Mouse (Mus musculus) liver, embryonic 12.5 days (tissue): ENCODE results near the gene Slc26a10. TPM values are rescaled to one million over a fixed set of nuclear protein-coding genes. Genes with fewer than 3 reads are reported as not detected.
A peak's percentile ranks its signal among the peaks of the same experiment; 100 is the strongest.

ENCODE experiments used
- ATAC-seq: fragments of 200-750 bp; cut with Nextera tagmentation; 2 replicates; pipeline ENCODE4 v1.8.0; 2017; ENCODE audit warnings: moderate number of reproducible peaks, mild to moderate bottlenecking, moderate library complexity
- H3K27ac ChIP-seq: fragments of 300-500 bp; sonication (generic); 2 replicates; pipeline ENCODE4 v1.5.1; 2016; ENCODE audit warnings: mild to moderate bottlenecking
- H3K27me3 ChIP-seq: fragments of 300-500 bp; sonication (generic); replicated peaks from 2 replicates; pipeline ENCODE4 v1.6.1; 2016; ENCODE audit warnings: mild to moderate bottlenecking, moderate library complexity
- H3K36me3 ChIP-seq: fragments of 300-500 bp; sonication (generic); 2 replicates; pipeline ENCODE4 v1.6.1; 2016; ENCODE audit warnings: mild to moderate bottlenecking, moderate library complexity
- H3K4me1 ChIP-seq: fragments of 300-500 bp; sonication (generic); 2 replicates; pipeline ENCODE4 v1.6.1; 2016
- H3K4me2 ChIP-seq: fragments of 300-500 bp; sonication (generic); 2 replicates; pipeline ENCODE4 v1.6.1; 2016; ENCODE audit warnings: mild to moderate bottlenecking, moderate library complexity
- H3K4me3 ChIP-seq: fragments of 300-500 bp; sonication (generic); 2 replicates; pipeline ENCODE4 v1.5.1; 2016; ENCODE audit warnings: mild to moderate bottlenecking, moderate library complexity
- H3K9ac ChIP-seq: fragments of 300-500 bp; sonication (generic); 2 replicates; pipeline ENCODE4 v1.6.1; 2016; ENCODE audit warnings: mild to moderate bottlenecking, moderate library complexity
- H3K9me3 ChIP-seq: fragments of 300-500 bp; sonication (generic); replicated peaks from 2 replicates; pipeline ENCODE4 v1.6.1; 2016; ENCODE audit warnings: mild to moderate bottlenecking, moderate library complexity
- WGBS: fragments of 180-500 bp; shearing (Covaris S2); methylation state at CpG from one replicate; pipeline ENCODE4 v1.1.7; 2016; ENCODE audit not compliant: insufficient replicate concordance; 5-methylcytosine and 5-hydroxymethylcytosine counted together
- polyA plus RNA-seq: library from polyadenylated mRNA; unstranded; fragments of >200 nt; fragmentation: Nextera tagmentation; extraction: Ambion mirVana; gene quantifications from 2 replicates; pipeline ENCODE4 v1.2.1, GENCODE M21; 2016

Gene Slc26a10
- polyA plus RNA-seq, 1 experiment from 2014 or later = 3.0 TPM

GRCm38 (mm10) chr10:127188465-127189115, 8.1 kb upstream of the Slc26a10 start:
- 0% methylated on average over 32 of the region's 46 CpGs for WGBS
- peaks cover 13% of the 10 kb centered on the region for H3K27me3 ChIP-seq
- ATAC-seq = peak; percentile 69
- peak overlapping the region; percentile 93 for H3K27ac ChIP-seq
- no peaks in the 10 kb centered on the region; the same call in 1 of the 2 replicates for H3K9me3 ChIP-seq
- peak overlapping the region; percentile 95 for H3K4me2 ChIP-seq
- H3K4me3 ChIP-seq = peak overlapping the region; percentile 69
- H3K36me3 ChIP-seq = peaks cover 22% of the 10 kb centered on the region
- peaks cover 73% of the 10 kb centered on the region for H3K4me1 ChIP-seq
- H3K9ac ChIP-seq = peak overlapping the region; percentile 82

DNA sequence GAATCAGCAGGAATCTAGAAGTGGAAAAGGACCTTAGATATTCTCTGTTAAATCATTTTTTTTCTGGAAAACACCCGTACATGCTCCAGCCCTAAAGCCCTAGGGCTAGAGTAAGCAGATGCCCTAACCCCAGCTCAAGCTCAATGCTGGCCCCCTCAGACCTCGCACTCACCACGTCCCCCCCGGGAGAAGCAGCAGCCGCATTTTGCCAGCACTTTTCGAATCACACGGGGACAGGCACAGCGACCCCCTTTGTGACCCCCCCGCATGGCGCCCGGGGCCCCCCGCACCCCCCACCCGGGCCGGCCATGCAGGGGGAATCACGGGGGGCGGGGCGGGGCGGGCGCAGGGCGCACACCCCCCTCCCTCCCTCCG, 7.6 kb upstream of the Slc26a10 start:
- H3K4me1 ChIP-seq = peaks cover 71% of the 10 kb centered on the region
- H3K9ac ChIP-seq = peak overlapping the region; percentile 82
- no peaks in the 10 kb centered on the region; the same call in 1 of the 2 replicates for H3K9me3 ChIP-seq
- H3K4me3 ChIP-seq = peak overlapping the region; percentile 69
- H3K4me2 ChIP-seq = peak overlapping the region; percentile 95
- H3K27ac ChIP-seq = peak overlapping the region; percentile 93
- peaks cover 19% of the 10 kb centered on the region for H3K27me3 ChIP-seq
- WGBS = 3% methylated on average over 21 of the region's 21 CpGs
- no peak for ATAC-seq
- peaks cover 21% of the 10 kb centered on the region for H3K36me3 ChIP-seq

DNA sequence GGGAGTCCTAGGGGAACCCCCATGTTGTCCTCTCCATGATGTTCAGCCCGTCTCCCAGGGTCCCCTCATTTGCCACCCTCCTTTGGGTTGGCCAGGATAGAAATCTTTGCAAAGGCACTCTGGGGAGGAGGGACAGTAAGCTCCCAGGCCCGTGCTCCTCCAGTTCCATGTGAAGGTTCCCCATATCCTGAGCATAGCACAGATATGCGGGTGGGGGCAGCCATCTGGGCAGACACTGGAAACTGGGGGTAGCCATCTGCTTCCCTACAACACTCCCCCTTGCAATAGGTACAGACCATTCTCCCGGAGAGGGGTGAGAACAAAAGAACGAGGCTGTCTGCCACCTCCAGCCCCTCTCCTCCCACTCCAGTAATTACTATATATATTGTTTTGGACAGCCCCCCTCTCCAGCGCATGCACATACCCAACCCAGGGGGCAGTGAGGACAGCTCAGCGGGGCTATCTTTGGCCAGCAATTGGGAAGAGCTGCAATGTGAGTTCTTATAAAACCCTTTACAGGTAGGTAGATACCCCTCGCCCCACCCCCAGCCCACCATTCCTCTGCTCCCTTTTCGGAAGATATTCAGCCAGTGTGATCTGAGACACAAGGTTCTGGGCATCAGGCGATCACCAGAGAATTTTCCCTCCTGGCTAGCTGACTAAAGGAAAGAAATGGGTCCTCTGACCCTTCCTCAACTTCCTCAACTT, 7.1 kb upstream of the Slc26a10 start:
- Histone ChIP-seq H3K4me1 (peaks cover 66% of the 10 kb centered on the region), H3K27me3 (peaks cover 24% of the 10 kb centered on the region), H3K9ac (peak overlapping the region; percentile 82), H3K4me2 (peak overlapping the region; percentile 95), H3K27ac (peak overlapping the region; percentile 93; the same call in 1 of the 2 replicates), H3K36me3 (peaks cover 19% of the 10 kb centered on the region), H3K4me3 (peak overlapping the region; percentile 69), H3K9me3 (no peaks in the 10 kb centered on the region; the same call in 1 of the 2 replicates)
- no peak for ATAC-seq
- WGBS = 55% methylated on average over 10 of the region's 10 CpGs

DNA sequence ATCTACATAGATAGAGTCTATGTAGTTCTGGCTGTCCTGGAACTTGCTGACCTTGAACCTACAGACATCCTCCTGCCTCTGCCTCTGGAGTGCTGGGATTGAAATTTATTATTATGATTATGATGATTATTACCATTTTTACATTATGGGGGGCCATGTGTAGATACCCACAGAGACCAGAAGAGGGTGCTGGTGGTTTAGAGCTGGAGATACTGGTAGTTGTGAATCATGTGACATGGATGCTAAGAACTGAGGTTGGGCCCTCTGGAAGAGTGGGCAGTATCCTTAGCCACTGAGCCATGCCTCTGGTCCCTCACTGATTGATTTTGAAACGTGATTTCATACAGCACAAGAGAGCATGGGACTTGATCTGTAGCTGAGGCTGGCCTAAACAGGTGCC, 6.0 kb upstream of the Slc26a10 start:
- Histone ChIP-seq H3K4me2 (no peak overlapping the region), H3K4me3 (no peak overlapping the region), H3K36me3 (peaks cover 18% of the 10 kb centered on the region), H3K27ac (no peak overlapping the region), H3K9me3 (no peaks in the 10 kb centered on the region; the same call in 1 of the 2 replicates), H3K27me3 (peaks cover 35% of the 10 kb centered on the region), H3K4me1 (peaks cover 56% of the 10 kb centered on the region), H3K9ac (no peak overlapping the region)
- 84% methylated on average over 1 of the region's 1 CpGs for WGBS
- no peak for ATAC-seq

DNA sequence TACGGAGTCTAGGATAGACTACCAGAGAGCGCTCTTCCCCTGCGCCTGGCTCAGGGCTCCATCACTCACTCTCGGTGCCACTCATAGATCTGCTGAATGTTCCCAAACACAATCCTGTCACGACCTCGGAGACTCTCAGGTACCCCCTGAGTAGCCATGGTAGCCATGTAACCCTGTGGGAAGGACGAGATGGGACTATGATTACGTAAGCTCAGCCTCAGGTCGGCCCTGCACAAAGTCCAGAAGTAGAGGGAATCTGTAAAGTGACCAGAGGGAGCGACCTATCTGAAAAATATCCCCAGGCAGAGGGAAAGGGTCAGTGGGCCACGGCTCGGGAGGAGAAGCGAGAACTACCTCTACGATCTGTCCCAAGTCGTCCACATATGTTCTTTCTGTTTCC, 5.1 kb upstream of the Slc26a10 start:
- H3K9me3 ChIP-seq = no peaks in the 10 kb centered on the region; the same call in 1 of the 2 replicates
- H3K27me3 ChIP-seq = peaks cover 44% of the 10 kb centered on the region
- no peak overlapping the region for H3K4me3 ChIP-seq
- H3K9ac ChIP-seq = no peak overlapping the region
- no peak overlapping the region for H3K4me2 ChIP-seq
- H3K36me3 ChIP-seq = peaks cover 18% of the 10 kb centered on the region
- 75% methylated on average over 15 of the region's 15 CpGs for WGBS
- H3K4me1 ChIP-seq = peaks cover 52% of the 10 kb centered on the region
- ATAC-seq = no peak
- H3K27ac ChIP-seq = no peak overlapping the region

DNA sequence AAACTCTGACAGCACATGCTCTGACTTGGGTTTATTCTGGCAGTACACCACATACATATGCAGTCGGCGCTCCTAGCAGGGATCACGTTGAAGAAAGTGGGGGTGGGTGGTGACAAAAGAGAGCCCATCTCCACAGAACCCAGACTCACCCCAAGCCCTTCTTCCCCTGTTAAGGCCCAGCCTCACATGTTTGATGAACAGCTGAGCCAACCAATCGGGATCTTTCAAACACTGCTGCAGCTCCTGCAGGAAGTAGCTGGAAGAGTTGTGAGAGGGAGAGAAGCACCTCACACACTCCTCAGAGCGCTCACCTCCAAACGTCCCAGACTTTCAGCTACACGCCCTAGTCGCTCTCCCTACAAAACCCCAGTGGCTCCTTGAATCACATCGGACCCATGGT, 4.7 kb upstream of the Slc26a10 start:
- no peak for ATAC-seq
- Histone ChIP-seq H3K4me2 (no peak overlapping the region), H3K27ac (no peak overlapping the region), H3K36me3 (peaks cover 18% of the 10 kb centered on the region), H3K4me3 (no peak overlapping the region), H3K9ac (no peak overlapping the region), H3K27me3 (peaks cover 48% of the 10 kb centered on the region), H3K9me3 (no peaks in the 10 kb centered on the region; the same call in 1 of the 2 replicates), H3K4me1 (peaks cover 52% of the 10 kb centered on the region)
- WGBS = 67% methylated on average over 9 of the region's 9 CpGs

DNA sequence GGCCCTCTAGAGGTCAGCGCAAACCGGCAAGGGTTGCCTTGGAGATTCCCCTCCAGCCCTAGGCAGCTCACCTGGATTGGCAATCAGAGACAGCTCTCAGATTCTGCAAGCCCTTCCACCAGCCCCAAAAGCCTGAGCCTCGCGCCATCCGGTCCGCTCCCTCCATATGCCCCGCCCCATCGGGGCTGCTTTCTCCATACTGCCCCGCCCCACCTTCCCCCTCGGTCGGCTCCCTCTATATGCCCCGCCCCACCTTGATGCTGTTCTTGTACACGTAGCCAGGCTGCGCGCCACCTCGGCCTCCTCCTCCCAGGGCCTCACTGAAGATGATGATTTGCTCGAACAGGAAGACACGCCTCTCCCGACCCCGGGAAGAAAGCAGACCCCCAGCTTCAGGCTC, 3.3 kb upstream of the Slc26a10 start:
- peaks cover 18% of the 10 kb centered on the region for H3K36me3 ChIP-seq
- H3K4me2 ChIP-seq = peak overlapping the region; percentile 23
- H3K9me3 ChIP-seq = no peaks in the 10 kb centered on the region; the same call in 1 of the 2 replicates
- WGBS = 23% methylated on average over 20 of the region's 20 CpGs
- peaks cover 62% of the 10 kb centered on the region for H3K27me3 ChIP-seq
- no peak overlapping the region; the same call in 1 of the 2 replicates for H3K9ac ChIP-seq
- 0 out of 2 replicates have a peak overlapping the region, but pooled peaks have one; percentile 6 for H3K4me3 ChIP-seq
- H3K4me1 ChIP-seq = peaks cover 50% of the 10 kb centered on the region
- no peak overlapping the region for H3K27ac ChIP-seq
- peak; percentile 50 for ATAC-seq

- H3K4me3 ChIP-seq = peak overlapping the region; percentile 1; the same call in 1 of the 2 replicates
- no peak for ATAC-seq
- peak overlapping the region; percentile 6 for H3K4me2 ChIP-seq
- H3K4me1 ChIP-seq = peaks cover 50% of the 10 kb centered on the region
- H3K27ac ChIP-seq = no peak overlapping the region
- 67% methylated on average over 4 of the region's 4 CpGs for WGBS
- H3K36me3 ChIP-seq = peaks cover 18% of the 10 kb centered on the region
- no peaks in the 10 kb centered on the region; the same call in 1 of the 2 replicates for H3K9me3 ChIP-seq
- H3K9ac ChIP-seq = no peak overlapping the region
- peaks cover 71% of the 10 kb centered on the region for H3K27me3 ChIP-seq
Measured at GRCm38 (mm10) chr10:127182624-127183023, 2.2 kb upstream of the Slc26a10 start.

GRCm38 (mm10) chr10:127181566-127181965, 1.1 kb upstream of the Slc26a10 start:
- Histone ChIP-seq H3K27me3 (peaks cover 77% of the 10 kb centered on the region), H3K9ac (no peak overlapping the region), H3K4me3 (no peak overlapping the region), H3K4me2 (no peak overlapping the region), H3K27ac (no peak overlapping the region), H3K9me3 (no peaks in the 10 kb centered on the region), H3K4me1 (peaks cover 55% of the 10 kb centered on the region), H3K36me3 (peaks cover 11% of the 10 kb centered on the region)
- ATAC-seq = no peak
- WGBS = 41% methylated on average over 6 of the region's 6 CpGs

- Histone ChIP-seq H3K9me3 (no peaks in the 10 kb centered on the region), H3K27ac (no peak overlapping the region), H3K4me1 (peaks cover 57% of the 10 kb centered on the region), H3K9ac (no peak overlapping the region), H3K36me3 (peaks cover 9% of the 10 kb centered on the region; the same call in 1 of the 2 replicates), H3K4me2 (peak overlapping the region; percentile 56), H3K4me3 (no peak overlapping the region), H3K27me3 (peaks cover 85% of the 10 kb centered on the region)
- ATAC-seq = no peak
- 6% methylated on average over 3 of the region's 3 CpGs for WGBS
Measured at GRCm38 (mm10) chr10:127180695-127181047, 226 bp upstream of the Slc26a10 start.

DNA sequence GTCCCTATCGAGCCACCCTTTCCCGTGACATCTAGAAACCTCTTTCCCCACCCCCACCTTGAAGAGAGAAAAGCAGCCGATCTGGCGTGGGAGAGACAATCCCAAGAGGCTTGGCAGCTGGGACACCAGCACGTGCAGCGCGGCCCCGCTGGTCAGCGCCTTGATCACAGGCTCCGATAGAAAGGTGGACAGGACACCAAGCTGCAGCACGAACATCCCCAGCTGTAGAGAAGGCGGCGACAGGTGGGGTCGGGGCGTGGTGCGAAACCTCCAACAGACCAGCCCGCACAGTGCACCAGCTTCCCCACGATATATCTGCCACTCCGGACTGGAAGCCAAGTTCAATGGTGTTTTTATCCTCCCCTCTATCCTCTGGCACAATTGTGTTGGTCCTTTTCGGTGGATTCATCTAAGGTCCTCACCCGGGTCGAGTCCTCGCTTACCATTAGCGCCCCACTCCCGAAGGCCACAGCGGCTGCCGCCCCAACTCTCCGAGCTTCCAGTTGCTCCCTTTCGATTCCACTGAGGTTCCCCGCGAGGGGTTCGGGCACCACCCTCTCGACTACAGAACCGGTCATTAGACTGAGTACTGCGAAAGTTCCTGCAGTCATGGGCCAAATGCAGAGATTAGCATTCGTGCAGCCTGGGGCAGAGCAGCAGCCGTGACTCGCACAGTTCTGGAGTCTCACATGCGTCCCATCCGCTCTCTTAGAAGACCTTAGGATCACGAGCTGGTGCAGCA, 2.0 kb downstream of the Slc26a10 start:
- Histone ChIP-seq H3K4me2 (peak overlapping the region; percentile 72), H3K27me3 (peaks cover 86% of the 10 kb centered on the region), H3K4me1 (peaks cover 47% of the 10 kb centered on the region), H3K27ac (no peak overlapping the region), H3K9me3 (no peaks in the 10 kb centered on the region), H3K36me3 (0 out of 2 replicates have a peak, but pooled peaks cover 4% of the 10 kb centered on the region), H3K9ac (peak overlapping the region; percentile 45), H3K4me3 (peak overlapping the region; percentile 47)
- 4% methylated on average over 41 of the region's 41 CpGs for WGBS
- ATAC-seq = no peak; the same call in 1 of the 2 replicates
